Mouse (Mus musculus): Measurements from ENCODE around the gene Gdpd1.

Gene Gdpd1

GRCm38 (mm10) chr11:86992461-86992988, 81.3 kb downstream of the Gdpd1 start:
- DNase-seq (ENCODE audit: low spot score in 2 of 2), result no peak

GRCm38 (mm10) chr11:86991241-86991640, 82.6 kb downstream of the Gdpd1 start:
- no peak for DNase-seq (ENCODE audit: low spot score in 2 of 2)

- no peak for DNase-seq (ENCODE audit: low spot score in 2 of 2)
Observed at GRCm38 (mm10) chr11:86990309-86990708, 83.6 kb downstream of the Gdpd1 start.

GRCm38 (mm10) chr11:86984990-86985389, 88.9 kb downstream of the Gdpd1 start:
- DNase-seq (ENCODE audit: low spot score in 2 of 2), result no peak

Measured in frontal cortex, postnatal 25 days (tissue).